Mouse (Mus musculus) heart, adult 2 months (tissue): ENCODE data around the gene Islr. TPM values are rescaled to one million over a fixed set of nuclear protein-coding genes. Genes with fewer than 3 reads are reported as not detected.

ENCODE experiments used
- DNase-seq, 2 experiments: peaks; one replicate each; pipeline ENCODE4 v3.0.0; 2021
- H3K27ac ChIP-seq: fragments of 200-600 bp; 2 replicates; pipeline ENCODE4 v1.8.1; 2022
- H3K27me3 ChIP-seq: fragments of 200-500 bp; 2 replicates; pipeline ENCODE4 v1.6.1; 2012; ENCODE audit warnings: mild to moderate bottlenecking, low read length, inconsistent platforms, mixed read lengths; ENCODE audit not compliant: control insufficient read depth, insufficient read depth
- H3K36me3 ChIP-seq: fragments of 200-500 bp; 2 replicates; pipeline ENCODE4 v1.6.1; 2012; ENCODE audit warnings: low read length, inconsistent platforms; ENCODE audit not compliant: control insufficient read depth, insufficient read depth
- H3K4me1 ChIP-seq: fragments of 200-500 bp; 2 replicates; pipeline ENCODE4 v1.6.1; 2011; ENCODE audit warnings: low read length; ENCODE audit not compliant: control insufficient read depth, insufficient read depth
- H3K4me3 ChIP-seq: fragments of 200-600 bp; 2 replicates; pipeline ENCODE4 v1.8.1; 2022
- H3K79me2 ChIP-seq: fragments of 200-500 bp; replicated peaks from 2 replicates; pipeline ENCODE4 v1.6.1; 2012; ENCODE audit warnings: mild to moderate bottlenecking, inconsistent platforms, low read length, moderate library complexity, mixed read lengths; ENCODE audit not compliant: control insufficient read depth, insufficient read depth
- H3K9ac ChIP-seq: fragments of 200-500 bp; 2 replicates; pipeline ENCODE4 v1.6.1; 2012; ENCODE audit warnings: low read depth, mild to moderate bottlenecking, control low read depth, inconsistent platforms, low read length, mixed read lengths
- CTCF ChIP-seq: fragments of 200-600 bp; IDR thresholded peaks from 2 replicates; pipeline ENCODE4 v1.8.1; 2022; ENCODE audit warnings: antibody characterized with exemption, mild to moderate bottlenecking, moderate library complexity
- EP300 ChIP-seq: fragments of 200-500 bp; IDR thresholded peaks from 2 replicates; pipeline ENCODE4 v1.6.1; 2011; ENCODE audit warnings: low read depth, low read length, control low read depth; ENCODE audit not compliant: insufficient read depth
- POLR2A ChIP-seq: fragments of 200-500 bp; IDR thresholded peaks from 2 replicates; pipeline ENCODE4 v1.6.1; 2011; ENCODE audit warnings: mild to moderate bottlenecking, low read depth, low read length, control low read depth; ENCODE audit not compliant: insufficient read depth
- WGBS: fragments of 180-500 bp; shearing (Covaris S2); methylation state at CpG from one replicate; pipeline ENCODE4 v1.1.7; 2018; 5-methylcytosine and 5-hydroxymethylcytosine counted together
- intact Hi-C: fragments of 180-260 bp; cut with DNase I; formaldehyde crosslinking; loops from one replicate; pipeline ENCODE4 v1.15.1; 2025
- microRNA-seq, 2 experiments: library from miRNA; unstranded; fragments of <30 nt; microRNA quantifications; one replicate each; pipeline ENCODE4 v1.2.0; 2021
- polyA plus RNA-seq: library from polyadenylated mRNA; depleted of rRNA; stranded (reverse); fragments of >200 nt; gene quantifications from 2 replicates; pipeline ENCODE4 v1.2.3, GENCODE M21; 2012; rRNA removed
- total RNA-seq, 2 experiments: library from RNA; stranded (reverse); gene quantifications; 2 replicates each; pipeline ENCODE4 v1.2.3; 2021

The Islr gene
- total and polyA plus RNA-seq, 3 experiments = 19.1 to 100.0 (median 29.8) TPM

DNA sequence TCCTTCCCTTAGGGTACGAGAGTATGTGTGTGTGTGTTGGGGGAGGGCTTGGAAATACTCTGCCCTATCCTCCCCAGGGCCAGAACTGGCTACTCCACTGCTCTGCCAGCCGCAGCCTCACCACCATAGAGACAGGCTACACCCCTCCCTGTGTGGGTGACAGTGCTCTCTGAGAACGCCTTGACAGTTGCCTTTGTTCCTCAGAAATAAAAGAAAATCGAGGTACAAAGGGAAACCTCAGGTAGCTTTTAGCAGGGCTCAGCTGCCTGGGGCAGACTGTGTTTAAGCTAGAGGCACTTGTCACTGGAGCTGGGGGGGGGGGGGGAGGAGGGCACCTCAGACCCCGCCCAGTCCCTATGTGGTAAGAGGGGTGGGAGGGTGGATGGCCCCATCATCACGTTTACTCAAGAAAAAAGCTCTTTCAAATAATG is 91.8 kb downstream of the Islr start:
- intact Hi-C loops = no loop called here
- WGBS = 54% methylated on average over 6 of the region's 6 CpGs
- H3K27ac ChIP-seq = no peak overlapping the region

DNA sequence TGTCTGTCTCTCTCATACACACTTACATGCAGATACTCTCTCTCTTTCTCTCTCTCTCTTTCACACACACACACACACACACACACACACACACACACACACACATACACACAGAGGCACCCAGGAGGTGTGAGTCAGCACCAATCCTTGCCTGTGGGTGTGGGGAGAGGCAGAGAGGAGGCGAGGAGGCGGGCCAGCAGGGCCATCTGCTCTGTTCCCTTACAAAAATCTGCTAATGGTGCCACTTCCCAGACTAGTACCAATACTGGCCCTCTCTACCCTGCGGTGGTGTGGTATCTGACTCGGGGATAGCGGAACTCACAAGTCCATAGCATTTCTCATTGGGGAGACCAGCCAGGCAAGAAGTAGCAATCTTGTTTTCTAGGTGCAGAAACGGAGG is 92.7 kb downstream of the Islr start:
- Histone ChIP-seq H3K36me3 (no peaks in the 10 kb centered on the region), H3K9ac (no peak overlapping the region), H3K79me2 (no peaks in the 10 kb centered on the region), H3K4me3 (no peak overlapping the region), H3K4me1 (no peaks in the 10 kb centered on the region; the same call in 1 of the 2 replicates), H3K27ac (no peak overlapping the region), H3K27me3 (peaks cover 1% of the 10 kb centered on the region; the same call in 1 of the 2 replicates)
- WGBS = 79% methylated on average over 6 of the region's 6 CpGs
- no peak for TF ChIP-seq CTCF
- TF ChIP-seq EP300 = no peak
- DNase-seq = no peak
- intact Hi-C loops = no loop called here

More for the DNA sequence above, 91.8 kb downstream of the Islr start:
- no peak for TF ChIP-seq CTCF
- no peak for TF ChIP-seq EP300
- TF ChIP-seq POLR2A = no peak
- H3K79me2 ChIP-seq = no peaks in the 10 kb centered on the region
- peaks cover 1% of the 10 kb centered on the region; the same call in 1 of the 2 replicates for H3K27me3 ChIP-seq
- no peaks in the 10 kb centered on the region; the same call in 1 of the 2 replicates for H3K4me1 ChIP-seq
- H3K9ac ChIP-seq = no peak overlapping the region
- H3K4me3 ChIP-seq = no peak overlapping the region
- DNase-seq = no peak
- no peaks in the 10 kb centered on the region for H3K36me3 ChIP-seq

DNA sequence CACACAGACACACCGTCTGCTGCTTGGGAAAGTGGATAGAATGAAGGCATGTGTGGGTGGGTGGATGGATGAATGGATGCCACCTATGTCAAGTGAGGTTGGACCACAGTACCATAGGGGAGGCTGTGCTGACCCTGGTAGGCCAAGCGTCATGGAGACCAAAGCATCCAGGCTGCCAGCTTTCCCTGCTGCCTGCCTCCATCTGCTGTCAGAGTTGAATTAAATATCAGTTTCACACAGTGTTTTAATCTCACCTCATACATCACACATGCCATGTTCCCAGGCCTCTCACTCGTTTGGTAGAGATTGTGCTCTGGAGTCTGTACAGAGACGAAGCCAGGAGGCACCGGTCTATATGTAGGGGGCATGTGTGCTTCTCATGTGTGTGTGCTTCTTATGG is 93.3 kb downstream of the Islr start:
- Histone ChIP-seq H3K9ac (no peak overlapping the region), H3K4me1 (no peaks in the 10 kb centered on the region; the same call in 1 of the 2 replicates), H3K27me3 (peaks cover 1% of the 10 kb centered on the region; the same call in 1 of the 2 replicates), H3K27ac (no peak overlapping the region), H3K79me2 (no peaks in the 10 kb centered on the region), H3K36me3 (no peaks in the 10 kb centered on the region), H3K4me3 (no peak overlapping the region)
- intact Hi-C loops = no loop called here
- WGBS = 77% methylated on average over 5 of the region's 5 CpGs
- no peak for TF ChIP-seq POLR2A
- TF ChIP-seq EP300 = no peak
- DNase-seq = no peak

DNA sequence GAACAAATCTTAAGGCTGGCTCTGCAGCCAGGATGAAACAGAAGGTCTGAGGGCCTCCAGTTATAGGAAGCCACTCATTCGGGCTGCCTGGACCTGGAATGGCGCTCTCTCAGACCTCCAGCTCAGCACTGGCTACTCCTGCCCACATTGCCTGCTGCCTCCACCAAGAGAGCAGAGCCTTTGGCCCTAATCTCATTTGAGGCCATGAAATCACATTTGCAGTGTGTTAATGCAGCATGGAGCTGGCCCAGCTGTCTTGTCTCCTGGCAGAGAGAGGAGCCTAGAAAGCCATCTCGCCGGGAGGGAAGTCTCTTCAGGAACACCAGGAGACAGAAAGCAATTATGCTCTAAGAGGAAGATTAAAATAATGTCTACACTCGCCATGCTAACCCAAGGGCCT is 96.6 kb downstream of the Islr start:
- Histone ChIP-seq H3K36me3 (no peaks in the 10 kb centered on the region), H3K4me3 (no peak overlapping the region), H3K4me1 (no peaks in the 10 kb centered on the region), H3K27ac (no peak overlapping the region), H3K9ac (no peak overlapping the region), H3K79me2 (no peaks in the 10 kb centered on the region), H3K27me3 (no peaks in the 10 kb centered on the region; the same call in 1 of the 2 replicates)
- no peak for DNase-seq
- intact Hi-C loops = no loop called here
- 62% methylated on average over 5 of the region's 5 CpGs for WGBS
- TF ChIP-seq EP300 = no peak
- no peak for TF ChIP-seq CTCF
- TF ChIP-seq POLR2A = no peak

Small RNAs within 50 kb of the gene (microRNA-seq; reads per million reads assigned to microRNA genes)
- gene Mir6385 = 0 reads per million in 2 experiments

Other genes with a start within 250 kb of the Islr start
- gene Cyp11a1, start 197.9 kb downstream of the Islr start, total RNA-seq = under 1 TPM in 1 of 2 experiments, not detected in 1; 0.29 TPM
- gene Cyp11a1, start 197.9 kb downstream of the Islr start, polyA plus RNA-seq = 0.06 and 0.29 TPM in 2 replicates
- gene Stra6, start 140.5 kb downstream of the Islr start, total RNA-seq = under 1 TPM; 0.34 to 0.65 TPM
- gene Stra6, start 140.5 kb downstream of the Islr start, polyA plus RNA-seq = 0.68 and 1.3 TPM in 2 replicates
- gene Ccdc33, start 85.5 kb downstream of the Islr start, total RNA-seq = not detected
- gene Ccdc33, start 85.5 kb downstream of the Islr start, polyA plus RNA-seq = 1.3 TPM in 1 of 2 replicates, not detected in the other
- gene Islr2, start within 50 bp of the Islr start, total RNA-seq = under 1 TPM; 0.57 to 0.96 TPM
- 0.61 and 1.8 TPM in 2 replicates for gene Islr2, start within 50 bp of the Islr start, polyA plus RNA-seq
- gene Pml, start 45.5 kb upstream of the Islr start, total RNA-seq = 1 to 10 TPM; 7.5 to 8.2 TPM
- 10.4 and 10.5 TPM in 2 replicates for gene Pml, start 45.5 kb upstream of the Islr start, polyA plus RNA-seq
- 1 to 10 TPM; 9.2 to 9.6 TPM for gene Stoml1, start 48.9 kb upstream of the Islr start, total RNA-seq
- gene Stoml1, start 48.9 kb upstream of the Islr start, polyA plus RNA-seq = 23.4 and 29.4 TPM in 2 replicates
- gene Loxl1, start 108.9 kb upstream of the Islr start, total RNA-seq = 10 to 100 TPM; 22.1 to 28.4 TPM
- 57.5 and 59.7 TPM in 2 replicates for gene Loxl1, start 108.9 kb upstream of the Islr start, polyA plus RNA-seq
- gene Tbc1d21, start 166.1 kb upstream of the Islr start, total RNA-seq = not detected
- gene Tbc1d21, start 166.1 kb upstream of the Islr start, polyA plus RNA-seq = not detected in 2 replicates